Mouse (Mus musculus) forebrain, embryonic 14.5 days (tissue): ENCODE measurements around the gene Trh. TPM values are rescaled to one million over a fixed set of nuclear protein-coding genes. Genes with fewer than 3 reads are reported as not detected.

Source experiments
- ATAC-seq: fragments of 200-750 bp; cut with Nextera tagmentation; 2 replicates; pipeline ENCODE4 v1.8.0; 2017; ENCODE audit warnings: mild to moderate bottlenecking, moderate library complexity
- DNase-seq: peaks from one replicate; pipeline ENCODE4 v3.0.0-alpha.2; 2015; ENCODE audit warnings: low spot score
- H3K27ac ChIP-seq: fragments of 300-500 bp; sonication (generic); 2 replicates; pipeline ENCODE4 v1.5.1; 2014; ENCODE audit warnings: low read depth, mild to moderate bottlenecking, control low read depth, low read length, moderate library complexity
- H3K27me3 ChIP-seq: fragments of 300-500 bp; sonication (generic); replicated peaks from 2 replicates; pipeline ENCODE4 v1.6.1; 2014; ENCODE audit warnings: low read length, control low read depth, mixed read lengths; ENCODE audit not compliant: control insufficient read depth, insufficient read depth
- H3K36me3 ChIP-seq: fragments of 300-500 bp; sonication (generic); 2 replicates; pipeline ENCODE4 v1.6.1; 2014; ENCODE audit warnings: low read length, control low read depth; ENCODE audit not compliant: control insufficient read depth, insufficient read depth
- H3K4me1 ChIP-seq: fragments of 300-500 bp; sonication (generic); 2 replicates; pipeline ENCODE4 v1.6.1; 2014; ENCODE audit warnings: antibody characterized with exemption, low read length, control low read depth; ENCODE audit not compliant: control insufficient read depth, insufficient read depth
- H3K4me2 ChIP-seq: fragments of 300-500 bp; sonication (generic); 2 replicates; pipeline ENCODE4 v1.6.1; 2014; ENCODE audit warnings: mild to moderate bottlenecking, control low read depth, low read length
- H3K4me3 ChIP-seq: fragments of 300-500 bp; sonication (generic); 2 replicates; pipeline ENCODE4 v1.5.1; 2014; ENCODE audit warnings: low read depth, low read length, control low read depth
- H3K9ac ChIP-seq: fragments of 300-500 bp; sonication (generic); 2 replicates; pipeline ENCODE4 v1.6.1; 2014; ENCODE audit warnings: mild to moderate bottlenecking, low read length, control low read depth, moderate library complexity
- H3K9me3 ChIP-seq: fragments of 300-500 bp; sonication (generic); replicated peaks from 2 replicates; pipeline ENCODE4 v1.6.1; 2016; ENCODE audit warnings: low read length, control low read depth, mixed read lengths; ENCODE audit not compliant: control insufficient read depth
- WGBS: fragments of 180-500 bp; shearing (Covaris S2); extraction: QIAGEN DNeasy Blood & Tissue Kit; methylation state at CpG from one replicate; pipeline ENCODE4 v1.1.7; 2014; 5-methylcytosine and 5-hydroxymethylcytosine counted together
- polyA plus RNA-seq: library from polyadenylated mRNA; unstranded; fragments of >200 nt; fragmentation: Nextera tagmentation; extraction: Ambion mirVana; gene quantifications from 2 replicates; pipeline ENCODE4 v1.2.1, GENCODE M21; 2014

Trh gene
- polyA plus RNA-seq, 1 experiment from 2014 or later = 7.3 TPM

DNA sequence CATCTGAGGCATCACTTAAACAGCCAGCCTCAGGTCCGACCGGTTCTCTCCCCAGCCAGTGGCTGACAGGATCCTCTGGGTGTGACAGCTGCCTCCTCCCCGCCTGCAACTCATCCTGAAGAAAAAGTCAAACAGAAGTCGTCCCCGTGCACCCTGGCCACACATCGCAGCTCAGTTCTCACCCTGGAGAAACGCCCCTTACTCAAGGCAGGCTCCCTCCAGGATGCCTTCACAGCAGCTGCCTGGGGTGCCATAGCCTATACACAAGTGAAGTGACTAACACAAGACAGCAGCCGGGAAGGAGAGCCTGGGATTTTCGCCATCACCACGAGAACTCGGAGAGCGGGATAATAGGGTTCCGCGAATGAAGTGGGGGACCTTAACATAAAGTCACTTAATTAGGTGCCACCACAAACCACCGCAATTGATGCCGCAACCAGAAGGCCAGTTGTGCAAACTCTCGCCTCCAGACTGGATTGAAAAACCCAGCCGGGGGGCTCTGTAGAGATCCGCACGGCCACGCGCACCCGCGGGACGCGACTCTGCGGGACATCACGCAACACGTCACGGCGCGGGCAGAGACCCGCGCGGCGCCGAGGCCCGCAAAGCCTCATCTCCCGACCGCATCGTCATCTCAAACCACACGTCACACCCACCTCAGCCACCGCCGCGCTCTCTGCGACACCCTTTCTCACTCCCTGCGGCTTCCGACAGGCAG is 30.2 kb downstream of the Trh start:
- under 1% methylated on average over 48 of the region's 48 CpGs for WGBS
- Histone ChIP-seq H3K9ac (peak overlapping the region; percentile 93), H3K36me3 (peaks cover 6% of the 10 kb centered on the region; the same call in 1 of the 2 replicates), H3K4me1 (peaks cover 9% of the 10 kb centered on the region), H3K27ac (peak overlapping the region; percentile 84), H3K9me3 (no peaks in the 10 kb centered on the region), H3K4me2 (peak overlapping the region; percentile 95), H3K4me3 (peak overlapping the region; percentile 95), H3K27me3 (no peaks in the 10 kb centered on the region)
- ATAC-seq (peak; percentile 80), DNase-seq (no peak)

DNA sequence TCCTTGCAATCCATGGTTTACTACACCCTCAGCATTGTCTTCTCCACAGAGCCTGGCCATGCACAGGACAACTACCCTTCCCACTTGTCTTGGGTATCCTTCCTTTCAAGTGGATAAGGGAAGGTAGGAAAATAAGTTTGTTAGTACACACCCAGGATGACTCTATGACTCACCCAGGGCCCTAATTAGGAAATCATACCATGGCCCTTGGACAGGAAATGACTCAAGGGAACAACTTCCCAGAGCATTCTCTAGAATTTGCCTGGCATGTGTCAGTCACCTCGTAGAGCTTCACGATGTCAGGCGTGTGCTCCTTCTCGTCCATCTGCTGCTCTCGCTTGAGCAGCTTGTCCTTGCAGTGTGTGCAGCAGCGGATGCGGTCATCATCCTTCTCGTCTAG is 45.0 kb downstream of the Trh start:
- H3K4me2 ChIP-seq = no peak overlapping the region
- no peaks in the 10 kb centered on the region for H3K27me3 ChIP-seq
- ATAC-seq = no peak
- H3K4me1 ChIP-seq = no peaks in the 10 kb centered on the region
- DNase-seq = no peak
- peaks cover 70% of the 10 kb centered on the region for H3K36me3 ChIP-seq
- no peak overlapping the region for H3K27ac ChIP-seq
- no peaks in the 10 kb centered on the region for H3K9me3 ChIP-seq
- no peak overlapping the region for H3K4me3 ChIP-seq
- H3K9ac ChIP-seq = no peak overlapping the region
- 95% methylated on average over 8 of the region's 8 CpGs for WGBS

Other genes with a start within 250 kb of the Trh start
- 16.1 and 18.7 TPM in 2 replicates for gene Nr2c2, start 153.3 kb downstream of the Trh start, polyA plus RNA-seq
- 56.4 and 61.1 TPM in 2 replicates for gene Mrps25, start 60.6 kb downstream of the Trh start, polyA plus RNA-seq
- gene Rbsn, start 29.7 kb downstream of the Trh start, polyA plus RNA-seq = 17.1 and 20.2 TPM in 2 replicates